Mouse (Mus musculus) hindbrain, embryonic 16.5 days (tissue): ENCODE data around the gene Sik3. TPM values are rescaled to one million over a fixed set of nuclear protein-coding genes. Genes with fewer than 3 reads are reported as not detected.

Experiments used
- ATAC-seq: fragments of 200-750 bp; cut with Nextera tagmentation; 2 replicates; pipeline ENCODE4 v1.8.0; 2017; ENCODE audit warnings: moderate TSS enrichment, moderate library complexity
- H3K27ac ChIP-seq: fragments of 300-500 bp; sonication (generic); 2 replicates; pipeline ENCODE4 v1.5.1; 2014; ENCODE audit warnings: low read depth, mild to moderate bottlenecking, control low read depth, low read length, moderate library complexity
- H3K27me3 ChIP-seq: fragments of 300-500 bp; sonication (generic); replicated peaks from 2 replicates; pipeline ENCODE4 v1.6.1; 2014; ENCODE audit warnings: low read length; ENCODE audit not compliant: control insufficient read depth, insufficient read depth
- H3K36me3 ChIP-seq: fragments of 300-500 bp; sonication (generic); 2 replicates; pipeline ENCODE4 v1.6.1; 2014; ENCODE audit warnings: mild to moderate bottlenecking, low read length, moderate library complexity, mixed read lengths; ENCODE audit not compliant: control insufficient read depth, insufficient read depth
- H3K4me1 ChIP-seq: fragments of 300-500 bp; sonication (generic); 2 replicates; pipeline ENCODE4 v1.6.1; 2014; ENCODE audit warnings: low read depth, low read length; ENCODE audit not compliant: control insufficient read depth, insufficient read depth
- H3K4me2 ChIP-seq: fragments of 300-500 bp; sonication (generic); 2 replicates; pipeline ENCODE4 v1.6.1; 2014; ENCODE audit warnings: mild to moderate bottlenecking, low read length, control low read depth, moderate library complexity
- H3K4me3 ChIP-seq: fragments of 300-500 bp; sonication (generic); 2 replicates; pipeline ENCODE4 v1.5.1; 2014; ENCODE audit warnings: mild to moderate bottlenecking, low read length, control low read depth, moderate library complexity
- H3K9ac ChIP-seq: fragments of 300-500 bp; sonication (generic); 2 replicates; pipeline ENCODE4 v1.6.1; 2014; ENCODE audit warnings: low read depth, mild to moderate bottlenecking, control low read depth, low read length, moderate library complexity
- H3K9me3 ChIP-seq: fragments of 300-500 bp; sonication (generic); 2 replicates; pipeline ENCODE4 v1.6.1; 2014; ENCODE audit warnings: mild to moderate bottlenecking, low read length, moderate library complexity; ENCODE audit not compliant: control insufficient read depth
- WGBS: fragments of 180-500 bp; shearing (Covaris S2); extraction: QIAGEN DNeasy Blood & Tissue Kit; methylation state at CpG from one replicate; pipeline ENCODE4 v1.1.7; 2014; 5-methylcytosine and 5-hydroxymethylcytosine counted together
- polyA plus RNA-seq: library from polyadenylated mRNA; unstranded; fragments of >200 nt; fragmentation: Nextera tagmentation; extraction: Ambion mirVana; gene quantifications from 2 replicates; pipeline ENCODE4 v1.2.1, GENCODE M21; 2015

The Sik3 gene
- polyA plus RNA-seq, 1 experiment from 2014 or later = 5.2 TPM

- no peak overlapping the region for H3K27ac ChIP-seq
- H3K27me3 ChIP-seq = no peaks in the 10 kb centered on the region
- peaks cover 18% of the 10 kb centered on the region for H3K36me3 ChIP-seq
- H3K4me2 ChIP-seq = no peak overlapping the region
- H3K4me1 ChIP-seq = no peaks in the 10 kb centered on the region
- H3K9ac ChIP-seq = no peak overlapping the region
- ATAC-seq = no peak
- no peaks in the 10 kb centered on the region for H3K9me3 ChIP-seq
- 89% methylated on average over 10 of the region's 10 CpGs for WGBS
- no peak overlapping the region for H3K4me3 ChIP-seq
Measured at GRCm38 (mm10) chr9:46206834-46207500, 194.3 kb downstream of the Sik3 start.

GRCm38 (mm10) chr9:46207501-46207869 lies 194.9 kb downstream of the Sik3 start:
- no peak overlapping the region for H3K9ac ChIP-seq
- H3K27ac ChIP-seq = no peak overlapping the region
- no peaks in the 10 kb centered on the region for H3K27me3 ChIP-seq
- WGBS = 88% methylated on average over 6 of the region's 6 CpGs
- H3K4me2 ChIP-seq = no peak overlapping the region
- H3K4me3 ChIP-seq = no peak overlapping the region
- H3K4me1 ChIP-seq = no peaks in the 10 kb centered on the region
- no peaks in the 10 kb centered on the region for H3K9me3 ChIP-seq
- H3K36me3 ChIP-seq = peaks cover 19% of the 10 kb centered on the region
- ATAC-seq = no peak

GRCm38 (mm10) chr9:46208401-46208974 lies 195.9 kb downstream of the Sik3 start:
- no peaks in the 10 kb centered on the region for H3K9me3 ChIP-seq
- ATAC-seq = no peak
- H3K4me3 ChIP-seq = no peak overlapping the region
- no peak overlapping the region for H3K4me2 ChIP-seq
- H3K4me1 ChIP-seq = no peaks in the 10 kb centered on the region
- H3K36me3 ChIP-seq = peaks cover 19% of the 10 kb centered on the region
- WGBS = 83% methylated on average over 13 of the region's 13 CpGs
- no peak overlapping the region for H3K27ac ChIP-seq
- no peak overlapping the region for H3K9ac ChIP-seq
- H3K27me3 ChIP-seq = no peaks in the 10 kb centered on the region

GRCm38 (mm10) chr9:46210473-46210872 lies 197.9 kb downstream of the Sik3 start:
- Histone ChIP-seq H3K36me3 (peaks cover 23% of the 10 kb centered on the region), H3K9me3 (no peaks in the 10 kb centered on the region), H3K27me3 (no peaks in the 10 kb centered on the region), H3K4me2 (no peak overlapping the region), H3K27ac (no peak overlapping the region), H3K4me3 (no peak overlapping the region), H3K4me1 (no peaks in the 10 kb centered on the region), H3K9ac (no peak overlapping the region)
- WGBS = 92% methylated on average over 12 of the region's 12 CpGs
- no peak for ATAC-seq

- Histone ChIP-seq H3K4me2 (no peak overlapping the region), H3K27me3 (no peaks in the 10 kb centered on the region), H3K4me3 (no peak overlapping the region), H3K9me3 (no peaks in the 10 kb centered on the region), H3K4me1 (no peaks in the 10 kb centered on the region), H3K27ac (no peak overlapping the region), H3K36me3 (peaks cover 20% of the 10 kb centered on the region), H3K9ac (no peak overlapping the region)
- WGBS = 93% methylated on average over 4 of the region's 4 CpGs
- ATAC-seq = no peak
Measured at GRCm38 (mm10) chr9:46214276-46214675, 201.7 kb downstream of the Sik3 start.

GRCm38 (mm10) chr9:46214946-46215337 lies 202.3 kb downstream of the Sik3 start:
- Histone ChIP-seq H3K36me3 (peaks cover 20% of the 10 kb centered on the region), H3K27me3 (no peaks in the 10 kb centered on the region), H3K9me3 (no peaks in the 10 kb centered on the region), H3K4me2 (no peak overlapping the region), H3K4me1 (no peaks in the 10 kb centered on the region), H3K9ac (no peak overlapping the region), H3K27ac (no peak overlapping the region), H3K4me3 (no peak overlapping the region)
- no peak for ATAC-seq
- WGBS = 92% methylated on average over 10 of the region's 10 CpGs

- no peak overlapping the region for H3K27ac ChIP-seq
- H3K27me3 ChIP-seq = no peaks in the 10 kb centered on the region
- WGBS = 89% methylated on average over 11 of the region's 11 CpGs
- no peak overlapping the region for H3K9ac ChIP-seq
- peaks cover 21% of the 10 kb centered on the region for H3K36me3 ChIP-seq
- no peaks in the 10 kb centered on the region for H3K9me3 ChIP-seq
- ATAC-seq = no peak
- H3K4me3 ChIP-seq = no peak overlapping the region
- H3K4me2 ChIP-seq = no peak overlapping the region
- H3K4me1 ChIP-seq = no peaks in the 10 kb centered on the region
Measured at GRCm38 (mm10) chr9:46215338-46216322, 203.0 kb downstream of the Sik3 start.

GRCm38 (mm10) chr9:46216744-46217470 lies 204.3 kb downstream of the Sik3 start:
- Histone ChIP-seq H3K4me3 (no peak overlapping the region), H3K9ac (no peak overlapping the region), H3K4me1 (no peaks in the 10 kb centered on the region), H3K27me3 (no peaks in the 10 kb centered on the region), H3K27ac (no peak overlapping the region), H3K4me2 (no peak overlapping the region), H3K9me3 (no peaks in the 10 kb centered on the region), H3K36me3 (peaks cover 26% of the 10 kb centered on the region)
- ATAC-seq = no peak
- 93% methylated on average over 13 of the region's 13 CpGs for WGBS
